Mouse (Mus musculus): ENCODE measurements around the gene Batf2. TPM values are rescaled to one million over a fixed set of nuclear protein-coding genes. Genes with fewer than 3 reads are reported as not detected.

The Batf2 gene
- polyA plus RNA-seq, 1 experiment from 2014 or later, result 0.56 TPM

DNA sequence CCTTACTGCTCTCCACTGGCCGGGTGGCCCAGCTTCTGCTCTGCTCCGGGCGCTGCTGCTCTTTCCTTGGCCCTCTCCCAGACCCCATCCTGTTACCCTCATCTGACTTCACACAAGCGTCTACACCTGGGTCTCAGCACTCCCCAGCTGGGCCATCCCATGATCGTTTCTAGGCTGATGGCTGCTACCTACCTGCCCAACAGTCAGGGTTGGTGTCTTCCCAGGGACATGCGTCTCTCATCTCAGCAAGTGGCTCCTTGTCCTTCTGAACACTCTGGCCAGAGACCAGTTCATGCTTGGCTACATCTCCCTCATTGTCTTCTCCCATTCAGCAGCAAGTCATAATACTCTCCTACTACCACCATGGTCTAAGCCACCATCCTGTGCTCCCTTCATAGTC lies 1.1 kb upstream of the Batf2 start:
- Histone ChIP-seq H3K4me1 (peaks cover 16% of the 10 kb centered on the region), H3K9ac (peak overlapping the region; percentile 85; the same call in 1 of the 2 replicates), H3K36me3 (peaks cover 21% of the 10 kb centered on the region), H3K4me2 (peak overlapping the region; percentile 82), H3K27ac (no peak overlapping the region), H3K27me3 (no peaks in the 10 kb centered on the region), H3K9me3 (no peaks in the 10 kb centered on the region), H3K4me3 (peak overlapping the region; percentile 79)
- ATAC-seq (ENCODE audit: borderline replicate concordance, extremely low read depth, low FRiP score, low TSS enrichment), result no peak
- 91% methylated on average over 6 of the region's 6 CpGs for WGBS

DNA sequence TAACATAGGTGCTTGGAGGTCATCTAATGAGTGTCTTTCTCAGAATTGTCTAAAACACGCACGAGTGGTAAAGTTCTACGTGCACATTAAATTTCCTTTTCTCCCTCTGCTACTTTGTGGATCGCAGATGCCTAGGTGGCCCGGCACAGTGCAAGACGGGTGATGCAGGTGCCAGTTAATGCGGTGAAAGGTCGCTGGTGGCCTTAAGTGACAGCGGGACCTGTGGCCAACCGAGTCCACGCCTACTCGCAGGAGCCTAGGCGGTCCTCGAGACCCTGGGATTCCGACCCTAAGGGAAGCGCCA lies 457 bp upstream of the Batf2 start:
- Histone ChIP-seq H3K27ac (peak overlapping the region; percentile 95), H3K9ac (peak overlapping the region; percentile 85), H3K4me3 (peak overlapping the region; percentile 79), H3K36me3 (peaks cover 20% of the 10 kb centered on the region), H3K4me2 (peak overlapping the region; percentile 82), H3K27me3 (no peaks in the 10 kb centered on the region), H3K4me1 (peaks cover 16% of the 10 kb centered on the region), H3K9me3 (no peaks in the 10 kb centered on the region)
- no peak for ATAC-seq (ENCODE audit: borderline replicate concordance, extremely low read depth, low FRiP score, low TSS enrichment)
- 6% methylated on average over 16 of the region's 16 CpGs for WGBS

DNA sequence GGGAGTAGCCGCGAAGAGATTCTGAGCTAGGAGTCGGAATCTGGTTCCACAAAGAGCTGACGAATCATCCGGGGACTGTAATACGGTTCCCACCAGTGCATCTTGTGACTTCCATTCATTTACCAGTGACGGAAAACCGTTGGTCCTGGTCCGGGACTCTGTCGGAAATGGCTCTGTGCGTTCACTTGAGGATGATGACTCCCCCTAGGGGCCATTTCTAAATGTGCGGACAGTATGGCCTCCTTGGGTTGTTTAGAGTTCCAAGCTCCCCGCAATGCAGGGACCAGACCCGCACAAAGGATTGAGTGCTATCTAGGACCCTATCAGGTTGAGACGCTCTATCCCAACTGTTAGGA lies 589 bp downstream of the Batf2 start, which contains the start of gene Arl2:
Gene Arl2, minus strand, starts transcription at position 155 of the 356 bp plus-strand sequence.
- H3K4me2 ChIP-seq, result peak within 1 kb of the TSS; percentile 82
- H3K4me3 ChIP-seq, result peak within 1 kb of the TSS; percentile 79
- H3K9ac ChIP-seq, result peak within 1 kb of the TSS; percentile 85
- H3K36me3 ChIP-seq, result peaks cover 11% of the 10 kb centered on the region
- 1% methylated on average over 15 of the region's 15 CpGs for WGBS
- no peaks in the 10 kb centered on the region for H3K9me3 ChIP-seq
- peaks cover 16% of the 10 kb centered on the region for H3K4me1 ChIP-seq
- peak; percentile 73 for ATAC-seq (ENCODE audit: borderline replicate concordance, extremely low read depth, low FRiP score, low TSS enrichment)
- peak within 1 kb of the TSS; percentile 95 for H3K27ac ChIP-seq
- H3K27me3 ChIP-seq, result no peaks in the 10 kb centered on the region

DNA sequence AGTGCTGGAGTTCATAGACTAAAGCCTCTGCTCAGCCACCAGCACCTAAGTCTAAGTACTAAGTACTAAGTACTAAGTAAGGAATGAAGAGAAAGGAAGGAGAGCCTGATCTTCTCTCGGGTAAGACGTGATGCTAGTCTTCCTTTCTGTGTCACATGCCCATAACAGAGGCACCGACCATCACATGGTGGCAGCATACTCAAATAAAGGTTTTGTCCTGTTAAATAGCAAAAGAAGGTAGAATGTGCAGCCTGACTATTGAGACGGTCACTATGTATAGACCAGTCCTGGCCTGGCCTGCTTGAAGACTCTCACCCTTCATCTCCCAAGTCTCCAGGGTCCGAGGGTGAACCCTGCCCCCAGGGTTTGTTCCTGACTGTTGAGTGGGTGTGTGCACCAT lies 4.1 kb downstream of the Batf2 start:
- H3K27ac ChIP-seq, result no peak overlapping the region
- 60% methylated on average over 5 of the region's 5 CpGs for WGBS
- ATAC-seq (ENCODE audit: borderline replicate concordance, extremely low read depth, low FRiP score, low TSS enrichment), result no peak

DNA sequence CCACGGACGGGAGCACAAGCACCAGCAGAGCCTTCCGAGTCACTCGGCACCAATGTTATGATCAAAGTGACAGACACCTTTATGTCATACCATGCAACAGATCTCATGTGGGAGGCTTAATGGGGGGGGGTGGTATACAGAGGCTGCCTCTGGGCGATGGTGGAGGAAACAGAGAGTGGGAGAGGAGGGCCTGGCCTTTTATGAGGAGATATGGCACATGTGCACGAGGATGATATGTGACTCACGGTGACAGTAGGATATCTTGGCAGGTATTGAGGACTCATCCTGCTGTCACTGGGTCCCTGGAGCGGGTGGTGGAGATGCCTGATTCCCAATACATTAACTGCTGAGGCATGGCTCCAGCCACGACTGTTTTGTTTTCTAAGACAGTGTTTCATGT lies 14.4 kb downstream of the Batf2 start:
- H3K4me1 ChIP-seq, result no peaks in the 10 kb centered on the region

More for the DNA sequence above, 4.1 kb downstream of the Batf2 start:
- Histone ChIP-seq H3K4me3 (no peak overlapping the region), H3K9me3 (no peaks in the 10 kb centered on the region), H3K27me3 (no peaks in the 10 kb centered on the region), H3K36me3 (no peaks in the 10 kb centered on the region), H3K4me2 (no peak overlapping the region), H3K4me1 (peaks cover 12% of the 10 kb centered on the region), H3K9ac (no peak overlapping the region)

DNA sequence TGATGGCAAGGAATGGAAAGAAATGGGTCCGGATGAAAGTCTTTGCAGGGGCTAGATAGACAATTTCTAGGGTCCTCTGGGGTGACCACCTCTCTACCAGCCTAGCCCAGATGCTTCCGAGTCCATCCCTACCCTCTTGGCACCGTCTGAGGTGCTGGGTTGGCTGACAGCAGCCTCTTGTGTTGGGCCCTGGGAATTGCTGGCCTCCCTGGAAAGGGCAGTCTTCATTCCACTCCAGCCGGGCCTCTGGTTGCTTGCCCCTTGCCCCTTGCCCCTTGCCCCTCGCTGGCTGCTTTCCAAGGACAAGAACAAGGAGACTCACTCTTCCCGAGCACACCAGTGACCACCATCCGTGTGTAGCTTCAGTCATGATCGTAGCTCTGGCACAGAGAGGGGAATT lies 15.6 kb downstream of the Batf2 start:
- ATAC-seq (ENCODE audit: borderline replicate concordance, extremely low read depth, low FRiP score, low TSS enrichment), result no peak
- 58% methylated on average over 8 of the region's 8 CpGs for WGBS
- Histone ChIP-seq H3K36me3 (no peaks in the 10 kb centered on the region), H3K4me3 (no peak overlapping the region), H3K9ac (no peak overlapping the region), H3K4me2 (no peak overlapping the region), H3K4me1 (no peaks in the 10 kb centered on the region), H3K27ac (no peak overlapping the region), H3K9me3 (no peaks in the 10 kb centered on the region), H3K27me3 (no peaks in the 10 kb centered on the region)

More for the DNA sequence above, 14.4 kb downstream of the Batf2 start:
- H3K27me3 ChIP-seq, result no peaks in the 10 kb centered on the region
- H3K9ac ChIP-seq, result no peak overlapping the region
- 76% methylated on average over 9 of the region's 9 CpGs for WGBS
- H3K4me3 ChIP-seq, result no peak overlapping the region
- ATAC-seq (ENCODE audit: borderline replicate concordance, extremely low read depth, low FRiP score, low TSS enrichment), result no peak
- no peaks in the 10 kb centered on the region for H3K9me3 ChIP-seq
- no peak overlapping the region for H3K4me2 ChIP-seq
- no peaks in the 10 kb centered on the region for H3K36me3 ChIP-seq
- H3K27ac ChIP-seq, result no peak overlapping the region

DNA sequence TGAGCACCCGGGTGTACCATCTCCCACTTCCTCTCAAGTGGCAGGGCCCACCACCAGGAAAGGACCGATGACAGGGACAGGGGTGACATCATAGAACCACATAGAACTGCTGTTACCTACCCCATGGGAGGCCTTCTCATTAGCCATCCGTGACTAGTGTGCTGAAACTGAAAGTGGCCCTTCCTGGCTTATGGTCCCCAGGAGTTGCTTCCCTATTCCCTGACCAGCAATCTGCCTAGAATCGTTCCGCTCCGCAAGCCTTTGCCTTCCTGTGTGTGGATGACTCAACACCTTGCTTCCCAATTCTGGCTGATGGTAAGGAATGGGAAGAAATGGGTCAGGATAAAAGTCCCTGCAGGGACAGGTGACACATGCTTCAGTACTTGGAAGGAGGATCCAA lies 16.4 kb downstream of the Batf2 start:
- Histone ChIP-seq H3K9ac (no peak overlapping the region), H3K4me1 (no peaks in the 10 kb centered on the region), H3K4me3 (no peak overlapping the region), H3K9me3 (no peaks in the 10 kb centered on the region), H3K27me3 (no peaks in the 10 kb centered on the region), H3K36me3 (no peaks in the 10 kb centered on the region), H3K27ac (no peak overlapping the region), H3K4me2 (no peak overlapping the region)
- 70% methylated on average over 6 of the region's 6 CpGs for WGBS
- ATAC-seq (ENCODE audit: borderline replicate concordance, extremely low read depth, low FRiP score, low TSS enrichment), result no peak

DNA sequence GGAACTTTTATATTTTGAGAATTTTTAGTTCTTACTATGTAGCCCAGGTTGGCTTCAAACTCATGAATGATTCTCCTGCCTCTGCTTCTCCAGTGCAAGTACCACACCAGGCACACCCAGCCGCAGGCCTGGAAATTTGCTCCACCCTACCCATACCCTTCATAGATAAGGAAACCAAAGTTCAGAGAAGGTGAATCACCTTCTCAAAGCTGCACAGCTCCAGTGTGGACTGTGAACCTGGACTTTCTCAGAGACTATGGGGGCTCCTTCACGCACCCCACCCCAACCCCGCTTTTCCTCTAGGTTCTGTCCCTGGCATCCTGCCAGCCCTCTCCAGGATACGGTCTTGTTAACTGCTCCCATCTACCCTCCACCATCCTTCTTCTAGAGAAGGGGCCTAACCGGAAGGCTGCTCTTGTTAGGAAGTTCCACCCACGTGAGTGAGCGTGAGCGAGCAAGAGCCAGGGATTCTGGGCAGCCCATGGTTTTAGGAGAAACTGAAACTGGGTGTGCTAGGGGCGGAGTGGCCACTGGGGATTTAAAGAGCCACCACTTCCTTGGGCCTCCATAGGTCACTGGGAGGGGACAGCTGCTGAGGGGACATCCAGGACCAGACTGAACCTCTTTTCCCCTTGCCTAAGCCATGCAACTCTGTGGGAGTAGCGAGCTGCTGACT lies 23.2 kb downstream of the Batf2 start:
- 43% methylated on average over 10 of the region's 10 CpGs for WGBS
- Histone ChIP-seq H3K4me3 (no peak overlapping the region), H3K27me3 (no peaks in the 10 kb centered on the region), H3K4me2 (peak overlapping the region; percentile 17; the same call in 1 of the 2 replicates), H3K9me3 (no peaks in the 10 kb centered on the region), H3K27ac (no peak overlapping the region), H3K36me3 (no peaks in the 10 kb centered on the region), H3K4me1 (no peaks in the 10 kb centered on the region; the same call in 1 of the 2 replicates), H3K9ac (no peak overlapping the region)
- no peak for ATAC-seq (ENCODE audit: borderline replicate concordance, extremely low read depth, low FRiP score, low TSS enrichment)

DNA sequence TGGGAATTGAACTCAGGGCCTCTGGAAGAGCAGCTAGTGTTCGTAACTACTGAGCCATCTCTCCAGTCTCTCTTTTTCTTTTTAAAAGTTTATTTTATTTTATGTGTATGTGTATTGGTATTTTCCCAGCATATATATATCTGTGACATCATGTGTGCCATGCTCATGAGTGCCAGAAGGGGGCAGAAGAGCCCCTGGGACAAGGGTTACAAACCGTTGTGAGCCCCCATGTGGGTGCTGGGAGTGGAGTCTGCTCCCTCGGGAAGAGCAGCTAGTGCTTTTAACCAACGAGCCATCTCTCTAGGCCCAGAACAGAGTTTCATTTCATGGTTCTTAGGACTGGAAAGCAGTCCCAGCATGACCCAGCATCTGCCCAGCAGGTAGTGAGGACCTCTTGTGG lies 26.0 kb downstream of the Batf2 start:
- no peaks in the 10 kb centered on the region for H3K36me3 ChIP-seq
- no peaks in the 10 kb centered on the region for H3K9me3 ChIP-seq
- no peak overlapping the region for H3K4me2 ChIP-seq
- H3K27me3 ChIP-seq, result no peaks in the 10 kb centered on the region
- ATAC-seq (ENCODE audit: borderline replicate concordance, extremely low read depth, low FRiP score, low TSS enrichment), result no peak
- no peak overlapping the region for H3K9ac ChIP-seq
- H3K27ac ChIP-seq, result no peak overlapping the region
- no peaks in the 10 kb centered on the region; the same call in 1 of the 2 replicates for H3K4me1 ChIP-seq
- no peak overlapping the region for H3K4me3 ChIP-seq
- 70% methylated on average over 4 of the region's 4 CpGs for WGBS

DNA sequence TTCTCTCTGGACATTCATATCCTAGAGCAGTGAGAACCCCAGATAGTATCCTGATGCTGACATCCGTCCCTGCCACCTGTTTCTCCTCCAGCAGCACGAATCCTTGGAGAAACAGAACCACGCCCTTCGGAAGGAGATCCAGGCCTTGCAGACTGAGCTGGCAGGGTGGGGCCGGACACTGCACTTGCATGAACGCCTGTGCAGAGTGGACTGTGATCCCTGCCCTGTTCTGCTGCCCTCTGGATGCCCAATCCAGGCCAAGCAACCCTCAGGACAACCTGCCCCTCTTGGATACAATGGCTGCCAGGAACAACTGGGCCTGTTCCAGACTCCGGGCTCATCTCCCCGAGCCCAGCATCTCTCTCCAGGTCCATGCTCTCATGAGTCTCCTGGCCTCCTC lies 30.4 kb downstream of the Batf2 start:
- H3K27me3 ChIP-seq, result no peaks in the 10 kb centered on the region
- ATAC-seq (ENCODE audit: borderline replicate concordance, extremely low read depth, low FRiP score, low TSS enrichment), result no peak
- no peaks in the 10 kb centered on the region for H3K36me3 ChIP-seq
- H3K9me3 ChIP-seq, result no peaks in the 10 kb centered on the region
- H3K4me2 ChIP-seq, result no peak overlapping the region
- no peak overlapping the region for H3K4me3 ChIP-seq
- 71% methylated on average over 8 of the region's 8 CpGs for WGBS
- no peak overlapping the region for H3K27ac ChIP-seq
- no peaks in the 10 kb centered on the region for H3K4me1 ChIP-seq
- no peak overlapping the region for H3K9ac ChIP-seq

DNA sequence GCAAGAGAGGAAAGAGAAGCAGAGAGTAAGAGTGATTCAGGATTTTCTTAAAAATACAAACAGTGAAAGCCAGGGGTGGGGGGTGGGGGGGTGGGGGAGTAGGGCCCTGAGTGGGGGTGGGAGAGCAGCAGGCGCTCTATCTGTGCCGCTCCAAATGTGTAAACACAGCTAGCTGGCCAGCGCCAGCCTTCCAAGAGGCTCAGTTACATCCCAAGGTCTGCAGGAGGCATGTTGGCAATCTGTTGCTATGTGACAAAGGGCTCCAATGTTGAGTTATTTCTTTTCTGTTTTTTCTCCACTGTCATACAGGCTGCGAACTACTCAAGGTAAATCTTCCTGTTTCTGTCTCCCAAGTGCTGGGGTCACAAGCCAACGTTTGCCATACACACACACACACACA lies 34.0 kb downstream of the Batf2 start:
- no peak overlapping the region for H3K27ac ChIP-seq
- 15% methylated on average over 5 of the region's 5 CpGs for WGBS

DNA sequence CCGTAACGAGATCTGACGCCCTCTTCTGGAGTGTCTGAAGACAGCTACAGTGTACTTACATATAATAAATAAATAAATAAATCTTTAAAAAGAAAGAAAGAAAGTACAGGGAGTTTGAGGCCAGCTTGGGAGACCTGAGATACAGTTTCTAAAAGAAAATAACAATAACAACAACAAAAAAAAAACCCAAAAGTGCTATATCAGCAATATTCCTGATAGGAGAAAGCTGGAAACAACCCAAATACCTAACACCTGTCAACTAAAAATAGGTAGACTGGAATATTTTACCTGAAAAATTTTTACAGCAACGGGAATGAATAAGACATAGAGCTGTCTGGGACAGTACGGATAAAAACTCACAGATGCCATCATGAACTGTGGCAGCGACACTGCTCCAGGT lies 38.0 kb downstream of the Batf2 start:
- Histone ChIP-seq H3K36me3 (no peaks in the 10 kb centered on the region), H3K4me1 (no peaks in the 10 kb centered on the region), H3K27ac (no peak overlapping the region), H3K4me3 (no peak overlapping the region), H3K4me2 (no peak overlapping the region), H3K9ac (no peak overlapping the region), H3K27me3 (no peaks in the 10 kb centered on the region), H3K9me3 (no peaks in the 10 kb centered on the region)
- no peak for ATAC-seq (ENCODE audit: borderline replicate concordance, extremely low read depth, low FRiP score, low TSS enrichment)
- 93% methylated on average over 6 of the region's 6 CpGs for WGBS

More for the DNA sequence above, 34.0 kb downstream of the Batf2 start:
- Histone ChIP-seq H3K9ac (no peak overlapping the region), H3K4me3 (no peak overlapping the region), H3K36me3 (no peaks in the 10 kb centered on the region), H3K27me3 (no peaks in the 10 kb centered on the region), H3K9me3 (no peaks in the 10 kb centered on the region), H3K4me2 (no peak overlapping the region), H3K4me1 (no peaks in the 10 kb centered on the region)
- no peak for ATAC-seq (ENCODE audit: borderline replicate concordance, extremely low read depth, low FRiP score, low TSS enrichment)

DNA sequence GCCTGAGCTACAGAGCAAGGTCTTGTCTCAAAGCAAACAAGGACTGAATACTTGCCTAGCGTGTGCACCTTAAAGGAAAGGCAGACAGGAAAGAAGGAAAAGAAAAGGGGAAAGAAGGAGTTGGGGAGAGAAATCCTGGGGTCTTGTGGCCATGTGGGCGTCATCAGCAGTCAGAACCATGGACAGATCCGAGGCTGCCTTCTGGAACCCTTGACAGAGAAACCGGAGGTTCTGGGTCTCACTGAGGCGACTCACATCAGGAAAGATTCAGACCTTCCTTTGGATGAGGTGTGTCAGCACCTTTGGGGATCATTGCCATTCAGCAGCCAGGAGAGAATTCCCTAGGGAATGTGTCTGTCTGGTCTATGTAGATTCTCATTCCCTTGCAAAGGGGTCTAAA lies 40.8 kb downstream of the Batf2 start:
- H3K27me3 ChIP-seq, result no peaks in the 10 kb centered on the region
- H3K4me1 ChIP-seq, result no peaks in the 10 kb centered on the region
- no peak overlapping the region for H3K4me3 ChIP-seq
- WGBS, result 9% methylated on average over 5 of the region's 5 CpGs
- no peaks in the 10 kb centered on the region for H3K9me3 ChIP-seq
- H3K27ac ChIP-seq, result no peak overlapping the region
- no peak overlapping the region for H3K9ac ChIP-seq
- H3K4me2 ChIP-seq, result no peak overlapping the region
- no peak for ATAC-seq (ENCODE audit: borderline replicate concordance, extremely low read depth, low FRiP score, low TSS enrichment)
- no peaks in the 10 kb centered on the region for H3K36me3 ChIP-seq

Measured in lung, embryonic 15.5 days (tissue).